Mouse (Mus musculus) G1E (cell line): ENCODE data around the gene Gpr55.

Experiments
- CTCF ChIP-seq: IDR thresholded peaks from 2 replicates; pipeline ENCODE4 v1.5.1; 2012; ENCODE audit warnings: low read depth, low read length, inconsistent platforms, mixed read lengths
- GATA1 ChIP-seq: IDR thresholded peaks from 2 replicates; pipeline ENCODE4 v1.6.1; 2012; ENCODE audit warnings: borderline replicate concordance, low read length, inconsistent platforms, mixed read lengths
- GATA2 ChIP-seq: IDR thresholded peaks from 2 replicates; pipeline ENCODE4 v1.6.1; 2012; ENCODE audit warnings: low read depth, low read length, inconsistent platforms, borderline replicate concordance
- POLR2AphosphoS5 ChIP-seq: IDR thresholded peaks from 2 replicates; pipeline ENCODE4 v1.6.1; 2012; ENCODE audit warnings: low read depth, low read length, inconsistent platforms; ENCODE audit not compliant: insufficient replicate concordance
- TAL1 ChIP-seq: conservative IDR thresholded peaks from 2 replicates; pipeline ENCODE4 v1.6.1; 2012; ENCODE audit warnings: low read depth, low read length, inconsistent platforms, mixed read lengths

GRCm38 (mm10) chr1:85925183-85925582, 35.6 kb downstream of the Gpr55 start:
- TF ChIP-seq CTCF (no peak), GATA1 (no peak), GATA2 (no peak), TAL1 (no peak), POLR2AphosphoS5 (no peak)
